Mouse (Mus musculus) MN1 (cell line): ENCODE measurements around the gene 1700086D15Rik.

Experiments
- DNase-seq: peaks from one replicate; pipeline ENCODE4 v3.0.0-alpha.2; 2016; ENCODE audit warnings: low spot score

1700086D15Rik gene

DNA sequence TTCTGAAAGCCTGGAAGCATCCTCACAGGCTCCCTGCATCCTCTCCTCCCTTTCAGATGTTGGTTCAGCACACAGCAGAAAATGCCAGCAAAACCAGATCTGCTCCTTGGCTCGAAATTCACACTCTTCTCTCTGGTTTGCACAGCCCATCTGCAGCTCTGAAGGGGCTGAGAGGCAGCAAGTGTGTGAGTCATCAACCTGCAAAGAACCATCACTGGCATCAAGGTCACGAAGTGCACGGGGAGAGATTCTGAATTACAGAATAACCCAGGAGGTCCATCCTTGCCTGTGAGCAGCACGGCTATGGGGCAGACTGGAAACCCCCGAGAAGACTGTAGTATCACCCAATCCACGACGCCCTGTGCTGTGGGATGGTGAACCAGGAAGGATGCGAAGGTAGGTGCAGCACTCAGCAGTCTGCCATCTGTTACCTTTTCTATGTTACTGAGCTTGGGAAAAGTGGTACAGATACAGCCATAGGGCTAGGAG is 24.4 kb downstream of the 1700086D15Rik start:
- DNase-seq: no peak

DNA sequence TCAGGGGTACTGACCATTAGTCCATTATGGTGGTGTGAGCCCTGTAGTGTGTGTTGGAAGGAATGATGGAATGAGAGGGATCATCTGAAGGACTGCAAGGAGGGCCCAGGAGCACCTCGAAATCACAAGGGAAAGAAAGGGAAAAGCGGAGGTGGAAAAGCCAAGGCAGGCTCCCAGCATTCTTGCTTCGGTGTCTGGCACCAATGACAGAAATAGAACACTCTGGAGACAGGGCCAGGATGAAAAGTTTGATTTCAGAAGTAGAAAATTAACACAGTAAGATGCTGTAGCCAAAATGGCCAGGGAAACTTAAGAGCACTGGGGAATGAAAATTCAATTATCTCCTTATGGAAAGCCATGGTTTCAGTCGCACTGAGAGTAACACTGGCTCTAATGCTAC is 26.0 kb downstream of the 1700086D15Rik start:
- no peak for DNase-seq

DNA sequence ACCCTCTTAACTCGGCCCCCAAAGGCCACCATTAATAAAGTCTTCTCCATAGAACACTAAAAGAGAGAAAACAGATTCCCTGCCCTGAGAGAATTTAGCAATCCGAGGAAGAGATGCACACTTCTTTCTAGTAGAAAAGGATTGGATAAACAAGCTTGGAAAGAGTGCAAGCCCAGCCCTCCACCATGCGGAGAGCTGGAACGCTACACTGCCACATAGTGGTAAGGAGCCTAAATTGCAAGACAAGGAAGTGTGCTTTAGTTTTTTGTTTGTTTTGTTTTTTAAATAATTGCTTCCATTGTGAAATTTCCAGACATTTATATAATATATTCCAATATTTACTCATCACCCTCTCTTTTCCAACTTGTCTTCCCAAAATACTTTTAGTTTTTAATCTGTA is 30.6 kb downstream of the 1700086D15Rik start:
- no peak for DNase-seq

DNA sequence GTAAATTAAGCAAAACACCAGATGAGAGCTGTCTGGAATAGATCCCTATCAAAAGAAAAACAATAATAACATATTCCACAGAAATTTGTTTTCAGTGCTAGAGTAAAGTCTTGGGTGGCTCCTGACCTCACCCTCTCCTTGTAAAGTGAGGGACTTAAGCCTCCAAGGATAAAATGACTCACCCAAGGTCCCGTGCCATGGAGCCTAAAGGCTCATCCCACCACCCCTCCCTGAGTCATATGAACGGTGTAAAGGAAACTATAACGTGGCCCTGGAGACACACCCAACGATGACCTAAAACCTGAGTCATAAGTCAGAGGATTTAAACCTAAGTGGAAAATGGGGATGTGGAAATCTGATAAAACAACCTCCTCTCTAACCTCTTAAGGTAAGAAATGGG is 31.0 kb downstream of the 1700086D15Rik start:
- no peak for DNase-seq

DNA sequence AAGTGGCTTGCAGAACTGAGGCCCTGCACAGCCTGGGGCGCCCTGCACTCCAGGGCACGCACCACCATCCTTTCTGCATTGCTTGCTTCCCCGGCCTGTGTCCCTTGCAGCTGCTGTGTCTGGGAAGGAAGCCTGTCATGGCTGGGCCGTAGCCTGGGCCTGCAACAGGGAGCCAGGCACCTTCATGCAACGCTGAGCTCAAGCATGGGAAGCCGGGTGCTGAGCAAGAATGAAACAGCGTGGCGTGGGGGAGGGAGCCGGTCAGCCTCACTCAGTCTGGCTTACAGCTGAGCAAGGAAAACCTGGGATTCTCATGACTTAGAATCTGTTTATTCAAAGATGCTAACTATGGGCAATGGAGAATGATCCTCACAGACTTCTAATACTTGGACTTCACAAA is 33.1 kb downstream of the 1700086D15Rik start:
- DNase-seq: no peak

DNA sequence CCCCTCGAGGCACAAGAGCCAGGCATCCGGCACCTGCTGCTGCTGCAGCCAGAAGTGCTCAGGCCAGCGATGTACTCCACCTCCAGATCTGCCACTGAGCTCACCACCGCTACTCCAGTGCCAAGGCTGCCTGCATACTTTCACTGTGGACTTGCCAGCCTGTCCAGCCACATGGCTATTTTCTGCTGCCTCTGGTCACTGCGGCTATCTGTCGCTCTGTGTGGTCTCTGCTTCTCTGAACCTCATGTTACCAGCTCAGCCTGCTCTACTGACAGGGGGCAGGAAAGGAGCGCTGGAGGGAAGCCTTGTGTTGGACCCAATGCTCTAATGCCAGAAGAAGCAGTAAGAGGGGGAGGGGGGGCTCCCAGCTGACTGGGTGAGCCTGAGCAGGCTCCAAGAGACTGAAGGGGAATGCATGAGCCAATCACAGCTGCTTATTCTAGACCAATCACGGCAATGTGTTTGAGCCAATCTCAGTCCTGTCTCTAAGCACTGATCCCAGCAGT is 34.7 kb downstream of the 1700086D15Rik start:
- no peak for DNase-seq

DNA sequence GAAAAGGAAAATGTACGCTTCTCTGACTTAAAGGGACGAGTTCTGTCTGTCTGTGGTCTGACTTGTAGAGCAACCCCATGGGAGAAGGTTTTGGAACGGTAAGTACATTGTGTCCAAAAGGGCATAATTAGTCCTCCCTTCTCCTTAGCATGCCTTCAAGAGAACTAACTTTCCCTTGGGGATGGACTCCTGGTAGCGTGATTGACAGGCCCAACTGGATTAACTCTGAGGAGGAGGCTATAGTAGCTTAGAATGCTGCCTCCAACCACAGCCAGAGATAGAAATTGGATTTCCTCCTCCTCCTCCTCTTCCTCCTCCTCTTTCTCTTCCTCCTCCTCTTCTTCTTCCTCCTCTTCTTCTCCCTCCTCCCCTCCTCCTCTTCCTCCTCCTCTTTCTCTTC is 39.4 kb downstream of the 1700086D15Rik start:
- DNase-seq: no peak

DNA sequence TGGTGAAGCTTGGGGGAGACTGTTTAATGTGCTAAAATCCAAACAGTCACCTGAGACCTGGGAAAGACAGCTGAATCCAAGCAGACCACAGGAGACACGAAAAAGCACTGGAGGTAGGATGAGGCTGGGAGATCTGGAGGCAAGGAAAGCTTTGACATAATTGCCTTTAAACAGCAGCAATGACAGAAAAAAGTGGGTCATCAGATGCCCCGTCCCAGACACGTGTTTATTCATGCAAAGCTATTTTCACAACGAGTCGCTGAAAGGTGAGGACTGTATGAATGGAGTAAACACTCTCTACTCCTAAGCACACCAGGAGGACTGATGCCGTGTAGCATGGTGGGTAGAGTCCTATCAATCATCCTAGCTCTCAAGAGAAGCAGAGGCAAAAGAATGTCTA is 43.9 kb downstream of the 1700086D15Rik start:
- DNase-seq: no peak

DNA sequence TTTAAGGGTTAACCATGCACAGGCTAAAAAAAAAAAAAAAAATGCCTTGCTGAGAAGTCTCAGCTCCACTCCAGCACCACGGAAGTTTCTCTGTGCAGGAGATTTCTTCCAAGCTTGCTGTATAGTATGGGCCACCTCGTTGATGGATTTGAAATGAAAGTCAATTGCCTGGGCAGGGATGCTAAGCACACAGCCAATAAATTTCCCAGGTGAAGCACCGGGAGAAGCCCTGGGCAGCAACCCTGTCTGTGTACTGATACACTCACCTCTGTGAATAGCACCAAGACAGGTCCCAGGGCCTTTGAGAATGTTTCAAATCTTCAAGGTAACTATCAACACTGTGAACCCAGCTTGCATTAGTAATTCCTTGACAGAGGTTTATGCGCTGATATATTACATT is 47.6 kb downstream of the 1700086D15Rik start:
- DNase-seq: no peak

DNA sequence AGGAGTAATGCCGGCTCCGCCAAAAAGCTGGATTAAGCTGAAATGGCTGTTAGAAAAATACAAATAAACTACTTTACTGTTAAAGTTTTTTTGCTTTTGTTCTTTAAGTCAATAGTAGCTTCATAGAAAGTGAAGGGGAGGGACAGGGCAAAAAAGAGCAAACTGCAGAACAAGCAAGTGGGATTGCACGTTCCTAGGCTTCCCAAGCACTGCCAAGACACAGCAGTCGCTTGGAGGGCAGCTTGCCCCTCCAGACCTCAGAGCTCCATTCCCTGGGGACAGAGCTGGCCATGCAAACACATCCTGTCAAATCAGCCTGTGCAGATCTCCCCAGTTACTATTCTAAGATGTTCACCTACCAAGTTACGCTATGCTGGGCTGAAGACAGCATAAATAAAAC is 48.0 kb downstream of the 1700086D15Rik start:
- no peak for DNase-seq

DNA sequence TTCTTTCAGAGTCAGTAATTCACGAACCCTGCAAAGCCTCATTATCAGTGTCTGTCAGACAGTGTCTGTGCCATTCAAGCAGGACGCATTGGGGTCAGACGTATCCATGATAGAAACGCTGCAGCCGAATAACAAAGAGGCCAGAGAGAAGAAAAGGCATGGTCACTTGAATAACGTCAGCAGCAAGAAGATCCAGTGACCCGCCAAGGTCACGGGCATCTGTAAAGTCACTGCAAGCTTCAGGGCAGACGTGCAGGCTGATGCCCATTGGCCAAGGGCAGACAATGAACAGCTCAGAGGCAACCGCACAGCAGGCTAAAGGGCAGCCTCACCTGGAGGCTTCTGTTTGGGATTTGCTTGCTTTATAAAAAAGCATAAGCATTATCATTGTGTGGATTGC is 49.6 kb downstream of the 1700086D15Rik start:
- DNase-seq: no peak

DNA sequence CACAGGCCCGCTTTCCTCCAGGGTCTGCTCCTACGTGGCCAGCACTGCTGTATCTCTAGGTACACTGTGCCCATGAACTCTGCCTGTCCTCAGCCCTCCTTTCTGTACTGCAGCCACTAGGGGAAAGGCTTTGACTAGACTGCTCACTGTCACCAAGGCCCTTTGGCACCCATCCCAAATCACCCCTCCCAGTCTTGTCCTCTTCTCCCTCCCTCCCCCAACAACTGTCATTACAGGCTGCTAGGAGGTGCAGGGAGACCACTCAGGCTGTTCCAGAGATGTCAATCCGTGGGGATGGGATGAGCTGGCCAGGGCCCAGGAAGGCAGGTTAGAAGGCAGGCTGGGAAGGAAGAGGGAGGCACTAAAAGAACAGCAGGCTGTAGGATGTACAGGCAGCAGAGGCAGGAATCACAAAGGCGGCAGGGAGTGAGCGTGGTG is 51.9 kb downstream of the 1700086D15Rik start:
- no peak for DNase-seq

DNA sequence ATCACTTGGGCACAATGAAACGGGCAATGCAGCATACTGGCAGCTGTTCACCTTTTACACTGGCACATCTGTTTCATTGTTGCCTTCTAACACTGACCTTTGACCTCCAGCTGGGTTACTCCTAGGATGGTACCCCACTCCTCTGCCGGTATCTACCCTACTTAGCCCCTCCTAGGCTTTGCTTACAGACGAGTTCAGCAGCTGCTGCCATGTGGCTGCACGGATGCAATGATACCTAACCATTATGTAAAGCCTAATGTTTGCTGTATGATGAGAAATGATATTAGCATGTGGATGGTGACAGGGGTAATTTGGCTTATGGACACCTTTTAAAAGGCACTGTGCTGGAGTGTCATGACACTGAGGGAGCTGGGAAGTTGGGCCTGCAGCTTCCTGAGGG is 52.5 kb downstream of the 1700086D15Rik start:
- DNase-seq: no peak

DNA sequence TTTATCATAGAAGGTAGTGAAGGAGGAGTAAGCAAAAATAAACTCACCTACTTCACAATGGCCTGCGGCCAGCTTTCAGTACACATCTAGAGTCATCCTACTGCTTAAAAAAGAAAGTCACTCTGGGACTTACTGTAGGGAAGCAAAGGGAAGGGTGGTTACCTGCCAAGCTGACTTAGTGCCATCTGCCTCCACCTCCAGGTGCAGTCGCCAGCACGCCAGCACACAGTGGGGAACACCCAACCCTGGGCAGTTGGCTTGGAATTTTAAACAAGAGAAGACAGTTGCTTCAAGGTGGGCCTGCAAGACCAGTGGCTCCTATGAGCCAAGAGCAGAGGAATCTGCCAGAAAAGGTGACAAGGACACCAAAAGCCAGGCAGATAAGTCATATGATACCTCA is 55.6 kb downstream of the 1700086D15Rik start:
- DNase-seq: no peak
